Mouse (Mus musculus): Measurements from ENCODE around the gene Rtn2.

Rtn2 gene

GRCm38 (mm10) chr7:19319458-19319857 is 37.0 kb downstream of the Rtn2 start:
- DNase-seq (ENCODE audit: low spot score): no peak

- peak; percentile 93 for DNase-seq (ENCODE audit: low spot score)
These were observed 37.5 kb downstream of the Rtn2 start for GRCm38 (mm10) chr7:19319906-19320305.

DNA sequence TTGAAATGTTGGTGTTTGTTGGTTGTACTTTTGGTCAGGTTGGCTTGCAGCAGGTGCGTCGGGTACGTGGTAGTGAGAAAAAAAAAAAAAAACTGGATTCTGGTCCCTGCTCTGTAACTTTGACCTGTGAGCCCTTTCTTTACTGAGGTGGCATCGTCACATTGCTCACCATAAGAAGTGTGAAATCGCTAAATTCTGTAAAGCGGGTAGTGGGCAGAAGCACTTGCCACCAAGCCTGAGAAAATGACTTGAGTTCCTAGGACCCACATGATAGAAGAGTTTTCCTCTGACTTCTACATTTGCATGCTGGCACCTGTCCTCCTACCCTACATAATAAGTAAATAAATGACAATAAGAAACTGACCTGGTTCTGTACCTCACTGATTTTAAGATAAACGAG is 38.2 kb downstream of the Rtn2 start:
- no peak for DNase-seq (ENCODE audit: low spot score)

DNA sequence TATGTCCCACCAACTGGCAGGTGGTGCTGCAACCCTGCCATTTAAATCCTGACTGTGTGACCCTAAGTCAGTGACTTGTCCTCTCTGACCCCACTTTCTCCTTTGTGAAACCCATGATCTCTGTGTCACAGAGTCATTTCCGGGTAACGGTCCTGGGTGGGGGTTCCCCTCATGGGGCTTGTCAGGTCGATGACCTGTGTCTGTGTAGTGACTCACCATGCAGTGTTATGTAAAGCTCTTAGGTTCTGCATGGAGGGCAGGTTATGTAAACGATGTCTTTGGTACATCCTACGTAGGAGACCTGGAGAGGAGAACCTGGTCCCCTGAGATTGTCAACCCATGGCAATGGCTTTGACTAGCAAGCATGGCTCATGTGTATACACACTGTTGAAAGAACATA is 39.0 kb downstream of the Rtn2 start:
- no peak for DNase-seq (ENCODE audit: low spot score)

DNA sequence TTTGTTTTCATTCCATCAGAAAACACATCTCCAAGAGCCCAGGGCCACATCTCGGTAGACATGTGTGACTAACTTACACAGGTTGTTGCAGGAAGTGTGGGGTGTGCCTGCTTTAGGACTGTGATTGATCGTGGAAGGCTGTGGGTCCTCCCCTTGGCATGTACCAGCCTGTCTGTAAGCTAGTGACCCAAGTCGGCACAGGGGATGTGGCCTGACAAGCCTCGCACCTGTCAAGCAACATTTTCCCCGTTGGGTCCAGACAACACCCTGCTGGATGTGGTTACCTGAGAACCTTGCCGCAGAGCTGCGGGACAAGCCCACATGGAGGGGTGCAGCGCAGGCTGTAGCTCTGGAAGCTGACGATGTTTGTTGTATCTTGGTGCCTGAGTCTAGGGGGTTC is 40.1 kb downstream of the Rtn2 start:
- no peak for DNase-seq (ENCODE audit: low spot score)

DNA sequence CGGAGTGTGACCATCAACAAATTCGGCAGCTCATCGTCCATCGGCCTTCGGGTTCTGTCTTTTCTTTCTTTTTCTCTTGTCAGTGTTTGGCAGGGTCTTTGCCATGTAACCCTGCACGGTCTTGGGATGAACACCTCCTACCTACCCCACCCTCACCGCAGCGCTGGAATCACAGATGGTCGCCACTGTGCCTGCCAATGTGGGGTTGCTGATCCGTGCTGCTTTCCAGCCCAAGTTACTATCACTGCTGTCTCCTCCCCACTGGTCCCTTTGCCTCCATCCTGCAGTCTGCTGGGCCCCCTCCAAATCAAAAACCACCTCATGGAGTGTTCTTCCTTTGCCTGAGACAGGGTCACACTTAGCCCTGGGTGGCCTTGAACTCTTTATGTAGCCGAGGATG is 41.8 kb downstream of the Rtn2 start:
- no peak for DNase-seq (ENCODE audit: low spot score)

- no peak for DNase-seq (ENCODE audit: low spot score)
These were observed 43.1 kb downstream of the Rtn2 start for GRCm38 (mm10) chr7:19325262-19326199.

DNA sequence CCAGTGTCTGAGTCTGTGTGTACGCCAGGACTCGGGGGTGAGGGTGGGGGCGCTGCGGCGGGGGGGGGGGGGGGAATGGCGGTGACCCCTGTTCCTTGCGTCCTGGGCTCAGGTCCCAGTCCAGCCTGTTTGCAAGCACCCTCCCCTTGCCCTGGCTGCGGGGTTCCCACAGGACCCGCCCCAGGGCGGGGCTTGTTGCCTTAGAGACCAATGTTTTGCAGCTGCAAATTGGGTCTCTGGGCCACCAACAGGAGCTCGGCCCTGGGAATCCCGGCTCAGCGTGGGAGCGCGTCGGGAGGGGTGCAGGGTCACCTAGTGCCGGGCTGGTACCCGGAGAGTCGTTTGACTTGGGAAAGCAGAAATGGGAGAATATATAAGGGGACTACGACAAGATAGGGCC is 43.9 kb downstream of the Rtn2 start:
- DNase-seq (ENCODE audit: low spot score): peak; percentile 79

- peak; percentile 77 for DNase-seq (ENCODE audit: low spot score)
These were observed 44.7 kb downstream of the Rtn2 start for GRCm38 (mm10) chr7:19327128-19327527.

GRCm38 (mm10) chr7:19327782-19328181 is 45.4 kb downstream of the Rtn2 start:
- DNase-seq (ENCODE audit: low spot score): no peak

- no peak for DNase-seq (ENCODE audit: low spot score)
These were observed 46.0 kb downstream of the Rtn2 start for GRCm38 (mm10) chr7:19328425-19328824.

DNA sequence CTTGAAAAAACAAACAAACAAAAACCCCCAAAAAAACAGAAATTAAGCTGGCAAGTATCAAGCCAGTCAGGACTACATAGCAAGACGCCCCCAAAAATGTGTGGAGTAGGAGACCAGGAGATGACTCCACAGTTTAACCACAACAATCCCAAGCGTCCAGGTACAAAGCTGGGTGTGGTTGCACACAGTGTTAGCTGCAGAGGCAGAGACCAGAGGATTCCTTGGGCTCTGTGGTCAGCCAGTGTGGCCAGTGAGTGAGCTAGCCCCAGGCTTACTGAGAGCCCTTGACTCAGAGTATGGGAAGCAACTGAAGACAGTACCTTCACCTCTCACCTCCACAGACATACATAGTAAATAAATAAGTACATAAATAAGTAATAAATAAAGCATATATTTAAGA is 49.5 kb downstream of the Rtn2 start:
- DNase-seq (ENCODE audit: low spot score): no peak

DNA sequence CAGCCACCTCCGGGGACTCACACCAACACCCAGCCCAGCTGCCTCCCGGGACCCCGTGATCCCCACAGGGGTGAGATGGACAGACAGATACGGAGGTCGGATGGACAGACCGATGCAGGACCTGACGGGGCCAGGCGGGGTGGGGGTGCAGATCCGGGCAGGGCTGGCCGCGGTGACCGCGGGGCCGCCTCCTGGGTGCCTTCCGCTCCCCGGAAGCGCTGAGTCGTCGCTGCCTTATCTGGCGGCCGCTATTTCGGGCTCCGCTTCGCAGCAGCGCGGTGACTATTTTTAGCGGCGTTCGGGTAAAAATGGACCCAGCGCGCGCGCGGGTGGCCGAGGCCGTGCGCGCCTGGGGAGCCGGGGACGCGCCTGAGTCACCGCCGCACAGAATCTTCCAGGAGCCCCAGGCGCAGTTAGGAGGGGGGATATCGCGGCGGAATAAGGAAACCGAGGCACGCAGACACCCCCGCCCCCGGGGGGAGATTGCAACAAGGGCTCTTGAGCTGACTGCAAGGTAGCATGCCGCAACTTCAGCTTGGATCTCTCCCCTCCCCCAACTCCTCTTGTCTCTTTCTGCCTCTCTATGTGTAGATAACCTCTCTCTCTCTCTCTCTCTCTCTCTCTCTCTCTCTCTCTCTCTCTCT is 50.4 kb downstream of the Rtn2 start:
- peak; percentile 62 for DNase-seq (ENCODE audit: low spot score)

GRCm38 (mm10) chr7:19335583-19335982 is 53.2 kb downstream of the Rtn2 start:
- DNase-seq (ENCODE audit: low spot score): no peak

GRCm38 (mm10) chr7:19337122-19337521 is 54.7 kb downstream of the Rtn2 start:
- no peak for DNase-seq (ENCODE audit: low spot score)

- DNase-seq (ENCODE audit: low spot score): no peak
These were observed 55.6 kb downstream of the Rtn2 start for GRCm38 (mm10) chr7:19338060-19338459.

DNA sequence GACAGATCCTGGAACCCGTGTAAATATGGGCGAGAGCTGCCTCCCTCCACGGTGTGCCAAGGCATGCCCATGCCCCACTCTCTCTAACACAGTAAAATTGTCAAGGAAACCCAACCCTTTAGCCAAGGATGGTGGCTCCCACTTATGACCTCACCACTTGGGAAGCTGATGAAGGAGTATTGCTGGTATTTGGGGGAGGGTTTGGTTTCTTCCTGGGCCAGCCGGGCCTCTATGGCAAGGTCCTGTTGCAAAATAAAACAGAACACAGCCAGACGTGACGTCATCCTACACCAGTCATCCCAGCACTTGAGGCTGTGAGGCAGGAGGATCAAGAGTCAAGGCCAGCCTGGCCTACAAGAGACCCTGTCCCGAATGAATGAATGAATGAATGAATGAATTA is 56.2 kb downstream of the Rtn2 start:
- DNase-seq (ENCODE audit: low spot score): no peak

GRCm38 (mm10) chr7:19341250-19341649 is 58.8 kb downstream of the Rtn2 start:
- no peak for DNase-seq (ENCODE audit: low spot score)

DNA sequence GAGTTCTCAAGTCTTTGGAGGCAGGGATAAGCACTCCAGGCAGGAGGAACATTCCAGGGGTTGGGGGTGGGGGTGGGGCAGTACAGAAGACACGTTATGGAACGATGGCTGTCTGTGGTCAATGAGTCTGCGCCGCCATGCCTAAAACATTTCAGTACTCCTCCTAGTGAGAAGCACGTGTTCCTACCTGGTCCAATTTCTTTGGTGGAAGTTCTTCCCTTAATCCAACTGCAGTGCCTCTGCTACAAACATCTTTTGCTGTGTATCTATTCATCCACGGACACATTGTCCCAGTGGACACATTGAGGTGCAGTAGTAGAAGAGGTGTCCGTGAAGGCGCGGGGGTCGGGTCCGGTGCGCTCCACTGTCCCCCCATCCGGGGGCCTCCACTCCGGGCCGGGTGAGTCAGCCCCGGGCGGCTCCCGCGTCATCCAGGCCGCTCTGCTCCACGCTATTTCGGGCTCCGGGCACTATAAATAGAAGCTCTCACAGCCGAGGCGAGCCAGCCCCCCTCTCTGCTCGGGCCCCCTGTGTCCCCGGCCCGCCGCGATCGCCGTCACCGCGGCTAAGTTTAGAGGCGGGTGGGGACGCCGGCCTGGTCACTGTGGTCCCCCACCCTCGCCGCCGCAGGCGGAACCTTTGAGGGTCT is 59.5 kb downstream of the Rtn2 start:
- no peak for DNase-seq (ENCODE audit: low spot score)

GRCm38 (mm10) chr7:19342481-19343027 is 60.1 kb downstream of the Rtn2 start:
- DNase-seq (ENCODE audit: low spot score): no peak

DNA sequence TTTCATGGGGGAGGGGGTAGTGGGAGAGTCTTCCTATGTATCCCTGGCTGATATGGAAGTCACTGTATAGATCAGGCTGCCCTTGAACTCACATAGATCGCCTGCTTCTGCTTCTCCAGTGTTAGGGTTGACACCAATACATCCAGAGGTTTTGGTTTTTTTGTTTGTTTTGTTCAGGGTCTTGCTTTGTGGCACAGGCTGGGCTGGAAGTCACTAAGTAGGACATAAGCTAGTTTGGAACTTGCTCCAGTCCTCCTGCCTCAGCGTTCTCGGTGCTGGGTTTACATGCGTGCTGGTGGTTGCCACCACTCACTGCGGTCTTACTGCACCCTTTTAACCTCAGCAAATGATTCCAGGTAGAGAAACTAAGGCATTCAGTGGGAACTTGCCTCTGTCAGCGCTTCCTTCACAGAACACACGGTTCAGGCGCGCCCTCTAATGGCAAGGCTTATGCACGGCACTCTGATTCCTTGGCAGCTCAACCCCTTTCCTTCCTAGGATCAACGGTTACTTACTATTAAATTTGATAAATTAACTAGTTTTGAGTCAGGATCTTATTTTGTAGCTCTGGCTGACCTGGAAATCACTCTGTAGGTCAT is 60.9 kb downstream of the Rtn2 start:
- DNase-seq (ENCODE audit: low spot score): no peak

DNA sequence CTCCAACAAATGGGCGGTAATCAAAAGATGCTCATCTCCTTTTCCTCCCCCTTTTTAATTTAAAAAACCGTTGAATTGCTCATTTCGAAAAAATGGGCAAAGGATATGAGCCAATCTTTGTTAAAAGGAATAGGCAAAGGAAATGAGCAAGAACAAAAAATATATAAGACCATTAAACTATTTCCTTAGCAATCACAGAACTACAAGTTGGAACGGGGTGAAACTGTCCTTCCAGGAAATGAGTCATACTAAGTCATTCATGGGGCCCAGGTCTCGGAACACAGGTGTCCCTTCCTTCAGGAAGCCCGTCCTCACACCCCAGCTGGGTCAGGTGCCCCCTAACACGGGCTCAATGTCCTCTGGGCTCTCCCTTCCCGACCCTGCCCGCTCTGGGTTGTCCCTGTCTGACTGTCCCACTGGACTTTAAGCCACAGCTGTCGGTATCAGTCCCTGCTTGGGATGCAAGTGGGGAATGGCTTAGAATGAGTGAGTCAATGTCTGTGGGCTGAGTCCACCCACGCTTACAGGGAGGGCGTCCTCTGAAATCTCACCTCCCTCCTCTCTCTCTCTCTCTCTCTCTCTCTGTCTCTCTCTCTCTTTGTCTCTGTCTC is 61.9 kb downstream of the Rtn2 start, which contains the start of gene Ercc1:
Gene Ercc1, plus strand, starts transcription at position 542 of the 611 bp plus-strand sequence.
- DNase-seq (ENCODE audit: low spot score): no peak

Data from ovary, adult 18-20 months (tissue).